Mouse (Mus musculus) kidney, adult 18-20 months (tissue): ENCODE results near the gene Dip2a.

Experiments
- DNase-seq: peaks from one replicate; pipeline ENCODE4 v3.0.0; 2021

Dip2a gene

GRCm38 (mm10) chr10:76300133-76300532 lies 45.0 kb downstream of the Dip2a start:
- no peak for DNase-seq

- DNase-seq: no peak
These were observed 51.9 kb downstream of the Dip2a start for GRCm38 (mm10) chr10:76293222-76293621.

DNA sequence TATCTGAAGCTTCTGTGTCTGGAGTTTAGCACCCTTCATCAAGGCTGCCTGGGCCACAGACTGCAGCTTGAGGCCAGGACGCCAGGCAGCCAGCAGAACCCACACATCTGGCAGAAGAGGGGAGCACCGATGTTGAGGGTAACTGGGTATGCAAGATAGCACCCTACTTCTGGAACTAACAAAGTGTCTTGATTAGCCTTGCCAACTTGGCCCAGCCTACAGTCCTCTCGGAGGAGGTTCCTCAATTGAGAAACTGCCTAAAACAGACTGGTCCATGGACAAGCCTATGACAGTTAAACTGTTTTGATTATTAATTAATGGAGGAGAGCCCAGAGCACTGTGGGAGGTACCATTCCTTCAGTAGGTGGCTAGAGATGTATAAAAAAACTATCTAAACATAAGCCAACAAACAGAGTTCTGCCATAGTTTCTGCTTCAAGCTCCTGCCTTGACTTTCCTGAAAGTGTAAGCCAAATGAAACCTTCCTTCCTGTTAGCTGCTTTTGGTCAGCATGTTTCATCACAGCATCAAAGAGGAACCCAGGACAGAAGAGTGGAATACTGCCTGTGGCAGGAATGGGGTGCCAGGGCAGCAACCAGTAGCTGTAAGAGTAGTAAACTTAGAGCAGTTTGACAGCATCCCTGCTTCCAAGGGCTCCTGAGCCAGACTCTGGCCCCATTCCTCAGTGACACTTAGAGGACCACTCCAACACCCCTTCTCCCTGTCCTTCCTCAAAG lies 55.0 kb downstream of the Dip2a start:
- no peak for DNase-seq

DNA sequence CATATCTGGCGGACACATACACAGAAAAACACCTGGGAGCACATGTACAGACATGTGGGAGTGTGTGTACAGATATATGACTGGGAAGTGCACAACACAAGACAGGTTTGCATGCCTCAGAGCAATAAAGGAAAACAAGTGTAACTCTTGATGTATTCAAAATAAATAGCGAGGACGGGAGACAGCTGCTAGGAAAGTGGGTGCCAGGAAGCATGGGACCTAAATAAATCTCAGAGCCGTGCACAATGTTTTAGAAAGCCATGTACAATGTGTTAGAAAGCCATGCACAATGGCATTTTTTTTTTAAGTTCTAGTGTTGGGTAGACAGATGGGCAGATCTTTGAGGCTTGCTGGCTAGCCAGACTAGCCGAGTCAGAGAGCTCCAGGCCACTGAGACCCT lies 56.0 kb downstream of the Dip2a start:
- DNase-seq: no peak

DNA sequence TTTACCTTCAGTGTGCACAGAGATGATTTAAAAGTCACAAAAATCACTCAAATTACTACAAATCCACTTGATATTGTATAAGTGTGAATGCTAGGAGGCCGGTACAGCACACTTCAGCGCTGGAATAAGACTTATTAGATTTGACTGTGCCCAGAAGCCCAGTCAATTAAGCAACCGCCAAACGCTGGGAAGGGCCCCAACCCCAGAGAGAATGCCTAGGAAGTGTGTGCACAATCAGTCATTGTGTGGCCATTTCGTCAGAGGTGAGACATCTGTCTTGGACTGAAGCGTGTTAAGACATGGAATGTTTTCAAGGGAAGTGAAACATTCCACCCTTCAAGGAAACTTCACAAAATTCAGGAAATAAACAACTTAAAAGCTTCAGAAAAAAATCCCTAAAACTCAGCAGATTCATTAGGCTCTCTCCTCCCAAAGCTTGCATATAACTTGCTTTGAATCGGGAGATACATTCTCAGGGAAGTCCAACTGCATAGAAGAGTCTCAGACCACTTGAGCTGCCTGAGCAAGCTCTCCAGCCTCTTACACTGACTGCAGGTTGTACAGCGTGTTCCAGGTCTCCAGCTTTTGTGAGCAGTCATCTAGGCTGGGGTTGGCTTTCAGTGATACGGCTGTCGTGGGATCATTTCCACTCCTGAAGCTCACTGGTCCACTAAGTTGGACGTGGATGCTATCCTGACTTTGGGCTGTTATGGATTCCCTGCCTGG lies 56.7 kb downstream of the Dip2a start:
- DNase-seq: no peak

DNA sequence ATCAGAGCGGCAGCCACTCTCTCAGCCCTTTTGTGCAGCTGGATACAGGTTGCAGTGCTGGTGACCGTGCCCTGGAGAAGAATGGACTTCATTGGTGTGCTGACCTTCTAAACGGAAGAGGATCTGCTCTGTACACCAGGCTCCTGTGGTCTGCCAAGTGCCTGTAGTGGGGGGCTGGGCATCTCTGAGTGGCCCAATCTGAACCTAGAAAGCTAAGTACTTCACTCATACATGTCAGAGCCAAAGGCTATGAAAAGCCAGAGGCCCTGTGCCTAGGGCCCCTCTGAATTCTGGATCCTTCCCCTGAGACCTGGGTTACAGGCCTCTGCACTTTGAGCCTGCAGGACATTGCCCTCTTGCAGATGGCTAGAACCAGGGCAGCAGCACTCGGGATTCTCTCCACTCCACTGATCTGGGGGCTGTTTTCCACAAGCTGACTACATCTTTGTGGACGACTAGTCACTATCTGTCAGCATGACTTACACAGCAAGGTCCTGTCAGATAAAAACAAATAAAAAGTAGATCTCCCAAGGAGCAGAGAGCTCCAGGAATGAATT lies 66.5 kb downstream of the Dip2a start:
- DNase-seq: peak; percentile 38

GRCm38 (mm10) chr10:76275256-76275655 lies 69.8 kb downstream of the Dip2a start:
- peak; percentile 27 for DNase-seq

DNA sequence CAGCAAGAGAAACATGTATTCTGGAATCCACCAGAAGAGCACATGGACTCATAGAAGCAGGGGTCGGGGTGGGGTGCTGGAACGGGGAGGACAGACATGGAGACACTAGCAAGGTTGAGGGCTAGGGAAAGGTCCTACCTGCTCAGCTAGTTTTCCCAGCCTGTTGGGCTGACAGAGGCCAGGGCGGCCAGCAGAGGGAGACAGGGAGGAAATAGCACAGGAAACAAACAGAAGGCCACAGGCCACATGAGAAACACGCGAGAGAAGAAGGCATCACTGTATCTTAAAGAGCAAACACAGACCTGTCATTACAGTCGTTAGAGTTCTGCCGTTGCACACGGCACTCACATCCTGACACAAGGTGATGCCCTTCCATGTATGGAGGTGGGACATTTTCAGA lies 73.9 kb downstream of the Dip2a start:
- peak; percentile 48 for DNase-seq

- DNase-seq: no peak
These were observed 82.7 kb downstream of the Dip2a start for GRCm38 (mm10) chr10:76262431-76262830.

DNA sequence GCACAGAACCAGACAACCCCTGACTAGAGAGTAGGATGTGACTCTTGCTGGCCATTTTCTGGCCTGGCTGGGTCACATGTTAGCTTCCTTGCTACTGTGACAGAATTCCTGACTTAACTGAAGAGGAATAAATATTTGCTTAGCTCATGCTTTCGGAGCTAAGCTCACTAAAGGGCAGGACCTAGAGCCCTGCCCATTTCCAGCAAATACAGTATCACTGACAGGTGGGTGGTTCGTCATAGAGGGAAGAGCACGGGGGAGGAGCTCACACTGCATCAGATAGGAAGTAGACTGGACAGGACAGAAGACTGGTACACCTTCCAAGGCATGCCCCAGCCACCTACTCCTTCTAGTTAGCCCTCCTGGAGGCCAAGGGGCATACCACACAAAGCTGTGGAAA lies 83.6 kb downstream of the Dip2a start:
- no peak for DNase-seq

GRCm38 (mm10) chr10:76260358-76261059 lies 84.6 kb downstream of the Dip2a start:
- no peak for DNase-seq

- no peak for DNase-seq
These were observed 85.4 kb downstream of the Dip2a start for GRCm38 (mm10) chr10:76259566-76260232.

DNA sequence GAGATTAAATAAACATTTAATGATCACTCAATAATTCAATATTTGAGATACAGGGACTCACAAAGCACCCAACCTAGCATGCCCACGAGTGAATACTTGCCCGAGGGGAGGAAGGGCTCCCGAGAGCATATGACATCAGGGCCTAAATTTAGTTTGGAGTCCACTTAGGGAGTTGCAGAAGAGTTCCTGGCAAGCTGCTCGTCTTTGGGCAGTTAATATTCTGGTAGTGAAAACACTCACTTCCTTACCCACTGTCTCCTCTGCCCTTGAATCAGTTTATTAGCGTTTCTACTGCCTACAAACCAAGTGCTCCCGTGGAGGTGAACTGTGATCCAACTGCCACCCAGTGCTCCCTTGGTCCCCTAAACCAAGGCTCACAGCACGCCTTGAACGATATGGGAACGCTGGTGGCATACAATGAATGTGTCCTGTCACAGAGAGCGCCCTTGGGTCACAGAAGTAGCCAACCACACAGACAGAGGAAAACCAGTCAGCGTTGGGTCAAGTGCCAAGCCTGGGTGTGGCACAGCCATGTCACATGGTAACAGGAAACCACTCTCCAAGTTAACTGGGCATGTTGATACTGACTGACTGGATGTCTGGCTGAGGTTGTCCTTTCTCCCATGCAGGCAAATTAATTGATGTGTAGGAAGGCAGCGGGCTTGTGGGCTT lies 87.2 kb downstream of the Dip2a start:
- DNase-seq: peak; percentile 58

DNA sequence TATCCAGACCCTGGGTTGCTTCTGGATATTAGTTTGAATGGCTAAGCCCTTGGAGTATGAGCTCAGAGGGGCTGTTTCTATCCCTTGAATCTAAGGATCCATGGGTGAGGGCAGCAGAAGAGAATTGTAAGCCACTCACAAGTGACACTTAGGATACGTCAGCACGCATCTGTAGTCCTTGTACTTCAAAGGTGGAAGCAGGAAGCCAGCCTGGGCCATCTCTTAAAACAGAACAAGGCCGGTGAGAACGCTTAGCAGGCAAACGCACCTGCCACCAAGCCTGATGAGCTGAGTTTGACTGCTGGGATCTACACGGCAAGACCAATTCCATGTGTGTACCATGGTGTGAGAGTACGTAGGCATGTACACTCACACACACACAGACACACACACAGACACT lies 87.9 kb downstream of the Dip2a start:
- no peak for DNase-seq

DNA sequence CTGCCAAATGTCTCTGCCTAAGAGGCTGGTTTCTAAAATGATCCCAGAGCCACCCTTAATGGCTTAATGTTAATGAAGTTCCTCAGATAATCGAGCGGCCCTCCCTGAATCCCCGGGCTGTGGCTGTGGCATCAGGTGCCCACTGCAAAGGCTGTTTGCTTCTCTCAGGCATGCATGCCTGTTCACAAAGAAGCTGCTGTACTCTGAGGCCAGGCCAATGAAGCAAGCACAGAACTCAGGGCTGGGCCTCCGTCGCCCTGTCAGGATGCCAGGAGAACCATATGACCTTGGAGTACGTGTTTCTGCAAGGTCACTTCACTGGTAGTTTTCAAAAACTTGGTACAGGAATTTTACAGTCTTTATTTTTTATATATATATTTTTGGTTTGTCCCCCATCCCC lies 89.5 kb downstream of the Dip2a start:
- no peak for DNase-seq

- peak; percentile 25 for DNase-seq
These were observed 91.6 kb downstream of the Dip2a start, which contains the start of gene S100b for GRCm38 (mm10) chr10:76253536-76253935. TSS of gene S100b (plus strand) at chr10:76253853.

DNA sequence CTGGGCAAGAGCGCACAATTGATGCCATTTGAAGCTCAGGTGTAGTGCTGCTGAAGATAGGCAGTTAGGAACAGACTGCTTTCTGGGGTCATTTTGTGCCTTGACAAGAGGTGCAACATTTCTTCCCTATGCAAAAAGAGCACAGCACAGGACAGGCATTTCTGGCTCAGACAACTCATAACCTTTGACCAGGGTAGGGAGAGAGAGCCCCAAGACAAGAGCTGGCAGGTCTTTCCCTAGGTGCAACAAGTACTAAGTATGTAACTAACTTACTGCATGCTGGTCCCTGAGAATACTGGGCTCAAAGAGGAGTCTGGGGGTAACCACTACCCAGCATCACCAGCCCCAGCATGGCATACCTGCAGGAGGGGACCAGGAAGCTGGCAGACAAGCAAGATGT lies 92.0 kb downstream of the Dip2a start:
- DNase-seq: no peak

DNA sequence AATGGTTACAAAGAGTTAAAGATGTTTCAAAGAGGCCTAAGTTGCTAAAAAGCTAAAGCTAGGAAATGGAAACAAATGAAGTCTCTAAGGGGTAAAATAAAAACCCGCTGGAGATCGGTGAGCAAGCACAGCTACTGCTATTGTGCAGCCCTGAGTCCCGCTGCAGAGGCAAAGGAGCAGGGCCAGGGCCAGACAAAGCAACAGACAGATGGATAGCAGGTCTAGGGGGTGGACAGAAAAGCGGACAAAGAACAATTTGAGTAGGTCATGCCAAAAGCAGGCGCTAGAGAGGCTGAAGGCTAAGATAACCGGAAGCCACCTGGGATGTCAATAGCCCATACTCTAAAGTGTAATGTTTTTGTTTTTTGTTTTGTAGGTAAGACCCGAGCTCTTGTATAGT lies 94.2 kb downstream of the Dip2a start:
- DNase-seq: no peak

DNA sequence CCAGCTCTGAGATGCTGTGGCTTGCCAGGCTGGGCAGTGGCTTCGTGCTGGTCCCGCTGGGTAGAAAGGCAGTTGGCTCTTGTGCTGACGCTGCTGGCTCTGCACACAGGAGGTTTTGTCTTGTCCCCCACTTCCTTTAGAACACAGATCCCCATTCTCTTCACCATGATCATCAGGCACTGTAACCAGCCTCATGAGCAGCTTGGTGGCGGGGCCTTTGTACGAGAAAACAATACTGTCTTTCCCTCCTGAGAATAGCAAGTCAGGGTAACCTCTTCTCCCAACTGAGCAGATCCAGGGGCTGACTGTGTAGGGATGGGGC lies 96.5 kb downstream of the Dip2a start:
- no peak for DNase-seq

DNA sequence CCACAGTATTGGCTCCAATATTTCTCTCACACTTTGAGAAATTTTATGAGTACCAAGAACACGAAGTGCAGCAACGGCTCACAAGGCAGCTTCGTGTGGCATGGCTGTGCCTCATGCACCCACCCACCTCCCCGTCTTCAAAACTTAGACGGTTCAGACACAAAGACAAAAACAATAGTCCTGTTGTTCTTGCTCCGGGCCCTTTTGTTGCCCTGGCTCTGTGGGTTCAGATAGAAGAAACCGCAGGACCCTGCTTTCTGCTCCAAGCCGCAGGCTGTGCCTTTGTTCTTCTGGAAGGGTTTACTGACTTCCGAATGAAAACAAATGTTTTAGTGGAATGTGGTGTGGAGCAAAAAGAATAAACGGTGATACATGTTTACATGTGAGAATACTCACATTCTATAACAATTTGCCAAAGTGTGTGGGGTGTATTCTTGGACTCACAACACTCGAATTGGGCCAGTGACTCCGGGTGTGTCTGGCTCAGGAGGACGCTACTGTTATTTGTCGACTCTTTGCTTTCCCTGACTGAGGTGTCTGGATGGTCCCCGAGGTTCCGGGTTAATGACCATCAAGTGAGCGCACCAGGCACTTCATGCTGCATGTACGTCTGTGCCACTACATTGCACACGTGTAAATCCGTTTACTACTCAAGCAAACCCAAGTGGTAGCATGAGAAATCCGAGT lies 97.0 kb downstream of the Dip2a start:
- no peak for DNase-seq

- DNase-seq: no peak
These were observed 98.5 kb downstream of the Dip2a start for GRCm38 (mm10) chr10:76246601-76247000.

DNA sequence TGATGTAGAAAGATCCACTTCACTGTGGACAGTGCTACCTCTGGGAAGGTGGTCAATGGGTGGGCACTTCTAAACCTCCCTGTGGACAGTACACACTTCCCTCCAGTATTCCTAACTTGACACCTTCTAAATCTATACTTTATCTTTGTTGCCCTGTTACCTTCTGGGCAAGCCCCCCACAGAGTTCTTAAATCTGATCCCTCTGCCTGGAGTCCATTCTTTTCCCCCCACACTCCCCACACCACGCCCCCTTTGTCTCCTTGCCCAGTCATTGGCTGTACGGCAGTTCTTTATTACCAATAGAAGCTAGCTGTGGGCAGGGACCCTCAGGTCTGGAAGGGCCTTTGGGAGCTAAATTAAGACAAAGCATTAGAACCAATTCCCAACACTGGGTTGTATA lies 100.0 kb downstream of the Dip2a start:
- no peak for DNase-seq
